Mouse (Mus musculus) embryonic facial prominence, embryonic 10.5 days (tissue): ENCODE measurements around the gene Sim2. TPM values are rescaled to one million over a fixed set of nuclear protein-coding genes. Genes with fewer than 3 reads are reported as not detected.

ENCODE experiments used
- DNase-seq: peaks from one replicate; pipeline ENCODE4 v3.0.0-alpha.2; 2017; ENCODE audit warnings: low spot score
- H3K27ac ChIP-seq: fragments of 300-500 bp; sonication (generic); replicated peaks from 2 replicates; pipeline ENCODE4 v1.5.1; 2016; ENCODE audit warnings: mild to moderate bottlenecking
- H3K27me3 ChIP-seq: fragments of 300-500 bp; sonication (generic); replicated peaks from 2 replicates; pipeline ENCODE4 v1.6.1; 2016; ENCODE audit warnings: low read depth, mild to moderate bottlenecking; ENCODE audit not compliant: poor library complexity, severe bottlenecking
- H3K36me3 ChIP-seq: fragments of 300-500 bp; sonication (generic); replicated peaks from 2 replicates; pipeline ENCODE4 v1.6.1; 2016; ENCODE audit warnings: mild to moderate bottlenecking, moderate library complexity
- H3K4me1 ChIP-seq: fragments of 300-500 bp; sonication (generic); 2 replicates; pipeline ENCODE4 v1.6.1; 2016
- H3K4me3 ChIP-seq: fragments of 300-500 bp; sonication (generic); 2 replicates; pipeline ENCODE4 v1.5.1; 2016; ENCODE audit warnings: mild to moderate bottlenecking, moderate library complexity
- H3K9me3 ChIP-seq: fragments of 300-500 bp; sonication (generic); 2 replicates; pipeline ENCODE4 v1.6.1; 2016; ENCODE audit warnings: mild to moderate bottlenecking
- WGBS: fragments of 180-500 bp; shearing (Covaris S2); methylation state at CpG from one replicate; pipeline ENCODE4 v1.1.7; 2016; 5-methylcytosine and 5-hydroxymethylcytosine counted together
- polyA plus RNA-seq: library from polyadenylated mRNA; unstranded; fragments of >200 nt; fragmentation: Nextera tagmentation; extraction: Ambion mirVana; gene quantifications from 2 replicates; pipeline ENCODE4 v1.2.1, GENCODE M21; 2016

Gene Sim2
- polyA plus RNA-seq, 1 experiment from 2014 or later: 1.5 TPM

DNA sequence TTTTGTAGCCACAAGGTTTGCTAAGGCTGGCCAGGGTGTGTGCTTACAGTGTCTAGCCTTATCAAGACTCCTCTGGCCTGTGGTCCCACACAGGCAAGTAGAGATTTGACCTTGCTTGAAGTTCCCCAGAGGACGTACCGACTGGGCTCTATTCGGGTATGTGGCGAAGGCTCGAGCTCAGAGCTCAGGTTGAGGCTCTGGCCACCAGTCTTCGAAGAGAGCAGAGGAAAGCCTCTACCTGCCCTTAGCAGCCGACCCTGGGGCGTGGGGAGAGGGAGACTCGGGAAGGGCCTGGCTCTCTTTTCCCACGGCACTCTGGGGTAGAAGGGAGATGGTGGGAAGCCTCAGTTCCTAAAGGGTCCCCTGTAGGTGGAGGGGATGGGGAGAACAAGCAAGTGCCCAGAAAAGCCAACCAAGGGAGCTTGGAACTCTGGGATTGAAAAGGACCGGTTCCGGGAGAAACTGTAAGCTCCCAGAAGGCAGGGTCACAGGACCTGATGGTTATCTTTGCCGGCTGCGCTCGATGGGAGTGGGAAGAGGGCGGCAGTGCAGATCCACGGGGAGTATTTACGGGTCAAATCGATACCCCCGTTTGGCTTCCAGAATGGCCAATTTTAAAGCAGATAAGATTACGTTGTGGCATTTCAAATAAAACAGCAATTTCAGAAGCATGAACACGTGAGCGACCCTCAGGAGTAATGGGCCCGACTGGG is 8.6 kb downstream of the Sim2 start:
- Histone ChIP-seq H3K36me3 (no peaks in the 10 kb centered on the region), H3K4me3 (0 out of 2 replicates have a peak overlapping the region, but pooled peaks have one; percentile 12), H3K27ac (no peak overlapping the region), H3K27me3 (peaks cover 100% of the 10 kb centered on the region), H3K9me3 (no peaks in the 10 kb centered on the region), H3K4me1 (peaks cover 50% of the 10 kb centered on the region)
- under 1% methylated on average over 24 of the region's 24 CpGs for WGBS
- DNase-seq: peak; percentile 61

DNA sequence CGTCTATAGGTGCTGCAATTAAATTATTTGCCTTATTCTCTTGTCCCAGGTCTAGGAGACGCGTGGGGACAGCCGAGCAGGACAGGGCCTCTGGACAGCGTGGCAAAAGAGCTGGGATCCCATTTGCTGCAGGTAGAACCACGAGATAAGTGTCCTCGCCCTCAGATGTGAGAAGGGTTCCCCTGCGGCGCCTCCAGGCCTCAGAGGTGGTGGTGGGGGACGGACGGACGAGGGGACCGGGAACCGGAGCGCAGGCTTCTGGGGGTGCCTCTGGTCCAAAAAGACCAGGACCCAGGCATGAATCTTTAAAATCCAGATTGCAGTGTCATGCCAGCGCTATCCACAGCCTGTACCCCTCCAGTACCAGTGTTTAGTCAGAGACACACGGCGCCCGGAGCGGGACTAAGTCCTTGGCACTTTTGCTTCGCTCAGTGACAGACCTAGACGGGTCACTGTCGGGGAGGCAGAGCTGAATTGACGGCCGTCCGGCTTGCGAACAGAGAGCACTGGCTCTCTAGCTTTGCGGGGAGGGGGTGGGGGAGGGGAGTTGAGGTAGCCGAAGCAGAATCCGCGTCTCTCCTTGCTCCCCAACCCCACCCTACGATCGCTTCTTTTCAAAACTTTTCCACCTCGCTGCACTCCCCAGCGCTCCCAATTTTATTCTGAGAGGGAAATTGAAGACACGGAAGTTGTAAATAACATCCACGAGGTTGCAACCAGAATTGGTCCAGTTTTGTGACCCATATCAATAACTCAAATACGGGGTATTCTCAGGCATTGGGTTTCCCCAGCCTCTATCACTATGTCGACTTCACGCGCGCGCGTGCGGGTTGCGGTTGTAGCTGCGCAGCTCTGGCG is 9.7 kb downstream of the Sim2 start:
- Histone ChIP-seq H3K4me3 (0 out of 2 replicates have a peak overlapping the region, but pooled peaks have one; percentile 12), H3K4me1 (peaks cover 50% of the 10 kb centered on the region)
- DNase-seq: peak; percentile 62

DNA sequence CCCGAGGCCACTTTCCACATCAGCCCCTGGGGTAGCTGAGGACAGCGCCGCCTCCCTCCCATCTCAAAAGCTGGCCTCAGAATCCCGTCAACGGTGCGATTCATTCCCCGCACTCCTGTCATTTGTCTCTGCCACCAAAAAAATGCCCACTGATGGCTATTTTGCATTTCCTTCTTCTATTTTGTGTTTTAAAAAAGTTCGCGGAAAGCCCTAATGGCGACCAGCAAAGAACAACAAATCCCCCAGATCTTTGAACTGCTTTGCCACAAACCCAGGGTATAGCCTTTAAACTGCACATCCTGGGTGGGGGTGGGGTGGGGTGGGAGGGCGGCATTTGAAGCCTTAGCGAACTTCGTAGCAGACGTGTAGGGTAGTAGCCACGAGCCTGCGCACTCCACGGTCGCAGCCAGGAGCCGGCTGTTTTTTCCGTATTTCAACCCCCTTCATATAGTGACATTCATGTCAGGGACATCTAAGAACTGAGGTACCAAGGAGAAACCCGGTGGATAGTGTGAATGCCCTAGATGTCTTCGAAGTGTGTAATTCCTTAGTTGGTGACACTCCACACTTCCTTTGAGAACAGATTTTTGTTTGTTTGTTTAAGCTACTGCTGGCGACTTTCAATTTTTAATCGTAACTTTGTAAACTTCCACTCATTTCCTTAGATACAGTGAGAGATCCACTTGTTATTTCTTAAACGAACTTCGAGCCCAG is 10.5 kb downstream of the Sim2 start:
- Histone ChIP-seq H3K4me1 (peaks cover 56% of the 10 kb centered on the region), H3K9me3 (no peaks in the 10 kb centered on the region), H3K27ac (no peak overlapping the region), H3K4me3 (0 out of 2 replicates have a peak overlapping the region, but pooled peaks have one; percentile 12), H3K36me3 (no peaks in the 10 kb centered on the region), H3K27me3 (peaks cover 100% of the 10 kb centered on the region)
- DNase-seq: peak; percentile 58
- under 1% methylated on average over 26 of the region's 26 CpGs for WGBS

More for the DNA sequence above, 9.7 kb downstream of the Sim2 start:
- WGBS: under 1% methylated on average over 48 of the region's 48 CpGs
- no peaks in the 10 kb centered on the region for H3K36me3 ChIP-seq
- peaks cover 100% of the 10 kb centered on the region for H3K27me3 ChIP-seq
- H3K9me3 ChIP-seq: no peaks in the 10 kb centered on the region
- no peak overlapping the region for H3K27ac ChIP-seq

DNA sequence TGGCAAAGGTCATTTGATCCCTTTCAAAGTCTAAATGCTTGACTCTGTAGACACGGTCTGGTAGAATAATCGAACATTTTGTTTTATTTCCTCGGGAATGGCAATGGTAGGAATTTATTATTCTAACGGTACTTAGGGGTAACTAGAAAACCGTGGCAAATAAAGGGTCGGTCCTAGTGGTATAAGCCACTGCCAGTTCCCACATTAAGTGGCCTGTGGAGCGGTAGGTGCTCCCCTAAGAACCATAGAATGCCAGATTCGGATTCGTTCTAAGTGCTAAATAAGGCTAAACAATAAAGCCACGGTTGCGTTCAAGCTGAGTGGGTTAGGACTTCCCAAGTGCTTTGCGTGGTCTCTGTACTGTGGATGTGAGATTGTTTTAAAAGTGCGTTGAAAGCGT is 11.7 kb downstream of the Sim2 start:
- Histone ChIP-seq H3K9me3 (no peaks in the 10 kb centered on the region), H3K4me3 (no peak overlapping the region), H3K27me3 (peaks cover 95% of the 10 kb centered on the region), H3K4me1 (peaks cover 58% of the 10 kb centered on the region), H3K27ac (no peak overlapping the region), H3K36me3 (no peaks in the 10 kb centered on the region)
- 2% methylated on average over 14 of the region's 14 CpGs for WGBS
- peak; percentile 42 for DNase-seq

DNA sequence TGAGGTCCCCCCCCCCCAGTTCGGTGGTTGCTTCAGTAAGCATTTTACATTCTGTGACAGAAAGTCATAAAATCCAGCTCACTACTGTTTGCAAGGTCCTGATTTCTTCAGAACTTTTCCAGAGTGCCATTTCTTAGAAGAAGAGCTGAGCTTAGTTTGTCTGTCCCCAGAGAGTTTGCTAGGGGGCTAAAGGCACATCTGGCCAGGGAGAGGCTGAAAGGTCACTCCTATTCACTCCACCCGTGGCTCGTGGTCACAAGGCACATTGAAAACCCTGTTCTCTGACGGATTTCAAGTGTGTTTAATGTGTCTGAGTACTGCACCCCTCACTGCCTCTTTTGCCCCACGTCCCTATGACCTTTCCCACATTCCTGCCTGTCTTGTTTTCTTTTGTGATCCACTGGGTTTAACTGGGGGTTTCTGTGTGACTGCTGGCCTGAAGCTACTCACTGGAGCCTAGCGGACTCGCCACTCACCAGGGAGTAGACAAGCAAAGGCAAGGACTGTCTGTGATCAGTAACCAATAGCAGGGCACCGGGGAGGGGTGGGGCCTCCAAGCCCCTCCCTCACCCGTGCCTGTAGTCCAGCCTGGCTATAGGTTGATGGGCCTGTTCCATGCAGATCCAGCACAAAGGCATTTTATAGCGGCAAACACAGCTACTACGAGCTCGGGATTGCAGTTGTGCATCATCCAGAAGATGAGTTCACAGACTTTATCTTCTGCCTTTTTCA is 13.2 kb downstream of the Sim2 start:
- peaks cover 87% of the 10 kb centered on the region for H3K27me3 ChIP-seq
- peaks cover 50% of the 10 kb centered on the region for H3K4me1 ChIP-seq
- 0 out of 2 replicates have a peak overlapping the region, but pooled peaks have one; percentile 11 for H3K4me3 ChIP-seq
- no peak overlapping the region; the same call in 1 of the 2 replicates for H3K27ac ChIP-seq
- no peaks in the 10 kb centered on the region for H3K36me3 ChIP-seq
- WGBS: 3% methylated on average over 12 of the region's 12 CpGs
- peak; percentile 78 for DNase-seq
- no peaks in the 10 kb centered on the region for H3K9me3 ChIP-seq

DNA sequence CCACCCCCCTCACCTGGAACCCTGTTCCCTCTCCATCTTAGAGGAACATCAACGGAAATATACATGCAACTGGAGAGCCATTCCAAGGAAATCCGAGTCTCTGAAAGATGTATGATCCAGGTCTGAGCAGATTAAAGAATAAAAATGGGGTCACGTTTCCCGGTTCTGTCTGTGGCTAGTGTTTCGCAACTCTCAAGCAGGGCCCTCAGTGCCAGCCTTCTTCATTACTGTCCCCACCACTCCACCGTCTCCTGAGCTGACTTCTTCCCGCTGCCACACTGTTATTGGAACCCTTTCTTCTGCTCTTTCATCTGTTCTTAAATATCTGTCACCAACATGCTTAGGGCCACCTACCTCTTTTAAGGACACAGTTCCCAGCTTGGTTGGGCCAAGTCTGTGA is 28.4 kb downstream of the Sim2 start:
- peaks cover 5% of the 10 kb centered on the region for H3K4me1 ChIP-seq
- no peak for DNase-seq
- WGBS: 85% methylated on average over 7 of the region's 7 CpGs

DNA sequence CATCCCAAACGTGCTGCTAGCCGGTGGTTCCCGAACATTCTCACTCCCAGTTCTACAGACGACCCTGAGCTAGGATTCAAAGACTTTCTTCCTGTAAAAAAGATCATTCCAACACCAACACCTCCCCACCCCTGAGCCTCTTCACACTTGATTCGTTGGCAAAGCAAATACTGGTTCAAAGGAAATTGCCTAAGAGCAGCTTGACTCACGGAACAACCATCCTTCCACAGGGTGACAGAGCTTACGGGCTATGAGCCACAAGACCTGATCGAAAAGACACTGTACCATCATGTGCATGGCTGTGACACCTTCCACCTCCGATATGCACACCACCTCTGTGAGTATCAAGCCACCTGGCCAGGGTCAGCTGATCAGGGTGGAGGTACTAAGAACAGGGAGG is 30.0 kb downstream of the Sim2 start:
- Histone ChIP-seq H3K9me3 (no peaks in the 10 kb centered on the region), H3K4me3 (no peak overlapping the region), H3K36me3 (no peaks in the 10 kb centered on the region), H3K27ac (no peak overlapping the region), H3K4me1 (peaks cover 5% of the 10 kb centered on the region), H3K27me3 (peaks cover 72% of the 10 kb centered on the region)
- no peak for DNase-seq
- 81% methylated on average over 9 of the region's 9 CpGs for WGBS

More for the DNA sequence above, 28.4 kb downstream of the Sim2 start:
- Histone ChIP-seq H3K27me3 (peaks cover 57% of the 10 kb centered on the region), H3K27ac (no peak overlapping the region), H3K4me3 (no peak overlapping the region), H3K36me3 (no peaks in the 10 kb centered on the region), H3K9me3 (no peaks in the 10 kb centered on the region)

DNA sequence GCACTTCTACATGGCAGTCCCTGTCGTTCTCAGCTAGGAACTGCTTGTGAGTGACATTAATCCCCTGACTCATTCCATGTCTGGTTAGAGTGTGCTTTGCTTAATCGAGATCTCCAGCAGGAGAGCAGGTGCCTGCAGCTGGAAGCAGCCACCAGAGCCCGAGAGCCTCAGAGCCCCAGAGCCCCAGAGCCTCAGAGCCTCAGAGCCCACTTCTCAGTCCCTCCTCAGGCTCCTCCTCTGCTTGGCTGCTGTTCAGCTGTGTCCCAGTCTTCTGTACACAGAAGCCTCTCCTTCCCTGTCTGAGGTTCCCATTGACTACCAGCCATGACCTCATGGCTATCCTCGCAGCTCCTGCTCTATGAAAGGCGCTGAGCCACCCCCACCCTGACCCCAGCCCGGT is 32.6 kb downstream of the Sim2 start:
- Histone ChIP-seq H3K9me3 (no peaks in the 10 kb centered on the region), H3K27me3 (peaks cover 90% of the 10 kb centered on the region), H3K4me3 (no peak overlapping the region), H3K27ac (no peak overlapping the region), H3K4me1 (peaks cover 11% of the 10 kb centered on the region), H3K36me3 (no peaks in the 10 kb centered on the region)
- no peak for DNase-seq
- 69% methylated on average over 6 of the region's 6 CpGs for WGBS

DNA sequence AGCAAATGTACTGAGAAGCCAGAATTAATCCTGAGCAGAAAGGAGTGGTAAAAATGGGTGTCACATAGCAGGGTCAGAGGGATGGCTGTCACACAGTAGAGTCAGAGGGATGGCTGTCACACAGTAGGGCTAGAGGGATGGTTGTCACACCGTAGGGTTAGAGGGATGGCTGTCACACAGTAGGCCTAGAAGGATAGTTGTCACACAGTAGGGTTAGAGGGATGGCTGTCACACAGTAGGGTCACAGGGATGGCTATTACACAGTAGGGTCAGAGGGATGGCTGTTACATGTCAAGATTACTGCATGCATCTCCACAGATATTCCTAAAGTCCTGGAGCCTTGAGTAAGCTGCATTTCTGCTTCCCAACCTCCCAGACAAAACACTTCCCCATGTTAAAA is 33.7 kb downstream of the Sim2 start:
- Histone ChIP-seq H3K9me3 (no peaks in the 10 kb centered on the region), H3K27me3 (peaks cover 90% of the 10 kb centered on the region), H3K36me3 (no peaks in the 10 kb centered on the region), H3K4me1 (peaks cover 11% of the 10 kb centered on the region), H3K4me3 (no peak overlapping the region), H3K27ac (no peak overlapping the region)
- WGBS: 92% methylated on average over 1 of the region's 1 CpGs
- no peak for DNase-seq

DNA sequence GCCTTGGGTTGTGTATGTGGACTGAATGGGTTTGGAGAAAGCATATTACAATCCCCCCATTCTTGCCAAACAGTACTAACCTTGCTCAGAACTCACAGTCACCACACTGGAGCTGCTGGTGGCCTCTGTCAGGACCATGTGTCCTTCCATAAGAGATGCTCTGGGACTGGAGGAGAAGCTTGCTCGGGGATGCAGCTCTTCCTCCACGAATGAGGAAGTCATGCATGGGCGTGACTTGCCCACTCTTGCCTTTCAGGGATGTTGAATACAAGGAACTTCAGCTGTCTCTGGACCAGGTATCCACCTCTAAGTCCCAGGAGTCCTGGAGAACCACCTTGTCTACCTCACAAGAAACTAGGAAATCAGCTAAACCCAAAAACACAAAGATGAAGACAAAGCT is 37.6 kb downstream of the Sim2 start:
- peaks cover 25% of the 10 kb centered on the region for H3K4me1 ChIP-seq
- peaks cover 100% of the 10 kb centered on the region for H3K27me3 ChIP-seq
- no peak overlapping the region for H3K27ac ChIP-seq
- no peak for DNase-seq
- no peaks in the 10 kb centered on the region for H3K9me3 ChIP-seq
- no peak overlapping the region for H3K4me3 ChIP-seq
- H3K36me3 ChIP-seq: no peaks in the 10 kb centered on the region
- 91% methylated on average over 3 of the region's 3 CpGs for WGBS

DNA sequence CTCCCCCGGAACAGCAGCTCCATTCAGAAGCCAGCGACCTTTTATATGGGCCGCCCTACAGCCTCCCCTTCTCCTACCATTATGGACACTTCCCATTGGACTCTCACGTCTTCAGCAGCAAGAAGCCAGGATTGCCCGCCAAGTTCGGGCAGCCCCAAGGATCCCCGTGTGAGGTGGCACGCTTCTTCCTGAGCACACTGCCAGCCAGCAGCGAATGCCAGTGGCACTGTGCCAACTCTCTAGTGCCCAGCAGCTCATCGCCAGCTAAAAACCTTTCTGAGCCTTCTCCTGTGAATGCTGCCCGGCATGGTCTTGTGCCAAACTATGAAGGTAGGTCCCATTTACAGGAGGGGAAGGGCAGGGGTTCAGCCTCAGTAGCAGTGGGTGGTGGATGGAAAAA is 38.5 kb downstream of the Sim2 start:
- Histone ChIP-seq H3K9me3 (no peaks in the 10 kb centered on the region), H3K36me3 (no peaks in the 10 kb centered on the region), H3K4me3 (no peak overlapping the region), H3K4me1 (peaks cover 23% of the 10 kb centered on the region), H3K27ac (no peak overlapping the region), H3K27me3 (peaks cover 99% of the 10 kb centered on the region)
- DNase-seq: no peak
- WGBS: 83% methylated on average over 11 of the region's 11 CpGs
